Mouse (Mus musculus) hindbrain, embryonic 11.5 days (tissue): Measurements from ENCODE around the gene Szt2. TPM values are rescaled to one million over a fixed set of nuclear protein-coding genes. Genes with fewer than 3 reads are reported as not detected.

Experiments used
- ATAC-seq: fragments of 200-750 bp; cut with Nextera tagmentation; 2 replicates; pipeline ENCODE4 v1.8.0; 2017; ENCODE audit warnings: mild to moderate bottlenecking, moderate TSS enrichment, moderate library complexity; ENCODE audit not compliant: low FRiP score
- DNase-seq: peaks from one replicate; pipeline ENCODE4 v3.0.0-alpha.2; 2015; ENCODE audit warnings: low spot score
- H3K27ac ChIP-seq: fragments of 300-500 bp; sonication (generic); 2 replicates; pipeline ENCODE4 v1.5.1; 2014; ENCODE audit warnings: mild to moderate bottlenecking, low read depth, low read length
- H3K27me3 ChIP-seq: fragments of 300-500 bp; sonication (generic); 2 replicates; pipeline ENCODE4 v1.6.1; 2014; ENCODE audit warnings: mild to moderate bottlenecking, low read length, moderate library complexity, mixed read lengths; ENCODE audit not compliant: control insufficient read depth, insufficient read depth
- H3K36me3 ChIP-seq: fragments of 300-500 bp; sonication (generic); 2 replicates; pipeline ENCODE4 v1.6.1; 2014; ENCODE audit warnings: mild to moderate bottlenecking, low read length, moderate library complexity, mixed read lengths; ENCODE audit not compliant: control insufficient read depth, insufficient read depth
- H3K4me1 ChIP-seq: fragments of 300-500 bp; sonication (generic); replicated peaks from 2 replicates; pipeline ENCODE4 v1.6.1; 2014; ENCODE audit warnings: low read length, mixed read lengths; ENCODE audit not compliant: control insufficient read depth, insufficient read depth
- H3K4me2 ChIP-seq: fragments of 300-500 bp; sonication (generic); replicated peaks from 2 replicates; pipeline ENCODE4 v1.6.1; 2014; ENCODE audit warnings: mild to moderate bottlenecking, low read depth, low read length
- H3K4me3 ChIP-seq: fragments of 300-500 bp; sonication (generic); 2 replicates; pipeline ENCODE4 v1.5.1; 2014; ENCODE audit warnings: low read depth, low read length
- H3K9ac ChIP-seq: fragments of 300-500 bp; sonication (generic); 2 replicates; pipeline ENCODE4 v1.6.1; 2014; ENCODE audit warnings: low read depth, low read length
- H3K9me3 ChIP-seq: fragments of 300-500 bp; sonication (generic); 2 replicates; pipeline ENCODE4 v1.6.1; 2016; ENCODE audit warnings: low read length; ENCODE audit not compliant: control insufficient read depth
- WGBS: fragments of 180-500 bp; shearing (Covaris S2); extraction: QIAGEN DNeasy Blood & Tissue Kit; methylation state at CpG from one replicate; pipeline ENCODE4 v1.1.7; 2014; 5-methylcytosine and 5-hydroxymethylcytosine counted together
- polyA plus RNA-seq: library from polyadenylated mRNA; unstranded; fragments of >200 nt; fragmentation: Nextera tagmentation; extraction: Ambion mirVana; gene quantifications from 2 replicates; pipeline ENCODE4 v1.2.1, GENCODE M21; 2014

The Szt2 gene
- polyA plus RNA-seq, 1 experiment from 2014 or later: 12.9 TPM

GRCm38 (mm10) chr4:118341447-118341846 lies 67.6 kb downstream of the Szt2 start:
- Histone ChIP-seq H3K36me3 (no peaks in the 10 kb centered on the region), H3K27ac (no peak overlapping the region), H3K27me3 (no peaks in the 10 kb centered on the region), H3K9ac (no peak overlapping the region), H3K4me2 (no peak overlapping the region), H3K4me3 (no peak overlapping the region), H3K9me3 (no peaks in the 10 kb centered on the region), H3K4me1 (no peaks in the 10 kb centered on the region)
- 83% methylated on average over 3 of the region's 3 CpGs for WGBS
- DNase-seq (no peak), ATAC-seq (no peak)

- no peaks in the 10 kb centered on the region for H3K36me3 ChIP-seq
- no peaks in the 10 kb centered on the region for H3K9me3 ChIP-seq
- DNase-seq (peak; percentile 86), ATAC-seq (no peak)
- no peak overlapping the region for H3K4me2 ChIP-seq
- no peak overlapping the region for H3K9ac ChIP-seq
- 17% methylated on average over 7 of the region's 7 CpGs for WGBS
- no peak overlapping the region for H3K27ac ChIP-seq
- H3K4me1 ChIP-seq: no peaks in the 10 kb centered on the region
- no peak overlapping the region for H3K4me3 ChIP-seq
- no peaks in the 10 kb centered on the region for H3K27me3 ChIP-seq
These were observed 72.4 kb downstream of the Szt2 start for GRCm38 (mm10) chr4:118336658-118337057.

DNA sequence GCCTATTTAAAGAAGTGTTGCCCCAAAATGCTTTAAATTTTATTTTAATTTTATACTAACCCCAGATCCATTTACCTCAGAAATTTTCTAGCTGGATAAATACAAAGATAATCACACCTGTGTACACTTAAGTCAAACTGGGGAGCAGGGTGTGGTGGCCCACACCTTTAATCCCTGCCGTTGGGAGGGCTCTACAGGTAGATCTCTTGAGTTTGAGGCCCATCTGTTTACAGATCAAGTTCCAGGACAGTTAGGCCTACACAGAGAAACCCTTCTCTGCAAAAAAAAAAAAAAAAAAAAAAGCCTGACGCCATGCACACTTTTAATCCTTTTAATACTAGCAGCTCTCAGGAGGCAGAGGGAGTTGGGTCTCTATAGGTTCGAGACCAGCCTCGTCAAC lies 73.1 kb downstream of the Szt2 start:
- H3K9ac ChIP-seq: no peak overlapping the region
- H3K4me3 ChIP-seq: no peak overlapping the region
- H3K9me3 ChIP-seq: no peaks in the 10 kb centered on the region
- H3K27me3 ChIP-seq: no peaks in the 10 kb centered on the region
- DNase-seq: no peak
- H3K4me2 ChIP-seq: no peak overlapping the region
- no peak for ATAC-seq
- no peaks in the 10 kb centered on the region for H3K36me3 ChIP-seq
- 76% methylated on average over 4 of the region's 4 CpGs for WGBS
- H3K27ac ChIP-seq: no peak overlapping the region
- no peaks in the 10 kb centered on the region for H3K4me1 ChIP-seq

DNA sequence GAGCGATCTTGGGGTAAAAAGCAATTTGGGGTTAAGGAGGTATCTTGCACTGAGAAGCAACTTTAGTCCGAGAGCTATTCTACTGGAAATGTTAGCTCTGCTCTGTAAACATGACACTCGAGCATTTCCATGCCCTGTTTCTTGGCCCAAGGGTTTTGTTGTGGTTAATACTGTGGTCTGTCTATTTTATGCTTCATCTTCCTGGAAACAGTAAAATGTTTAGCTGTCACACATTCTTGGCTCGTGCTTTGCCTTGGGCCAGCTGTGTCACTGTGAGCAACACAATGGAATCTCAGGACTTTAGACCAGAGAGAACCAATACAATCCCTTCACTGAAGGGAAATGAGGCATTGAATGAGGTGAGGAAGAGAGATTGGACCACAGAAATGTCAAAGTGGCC lies 77.3 kb downstream of the Szt2 start:
- no peaks in the 10 kb centered on the region for H3K36me3 ChIP-seq
- no peak overlapping the region for H3K4me2 ChIP-seq
- no peaks in the 10 kb centered on the region for H3K9me3 ChIP-seq
- H3K27ac ChIP-seq: no peak overlapping the region
- 72% methylated on average over 4 of the region's 4 CpGs for WGBS
- H3K4me1 ChIP-seq: no peaks in the 10 kb centered on the region
- no peak overlapping the region for H3K4me3 ChIP-seq
- no peaks in the 10 kb centered on the region for H3K27me3 ChIP-seq
- no peak for DNase-seq
- H3K9ac ChIP-seq: no peak overlapping the region
- no peak for ATAC-seq

DNA sequence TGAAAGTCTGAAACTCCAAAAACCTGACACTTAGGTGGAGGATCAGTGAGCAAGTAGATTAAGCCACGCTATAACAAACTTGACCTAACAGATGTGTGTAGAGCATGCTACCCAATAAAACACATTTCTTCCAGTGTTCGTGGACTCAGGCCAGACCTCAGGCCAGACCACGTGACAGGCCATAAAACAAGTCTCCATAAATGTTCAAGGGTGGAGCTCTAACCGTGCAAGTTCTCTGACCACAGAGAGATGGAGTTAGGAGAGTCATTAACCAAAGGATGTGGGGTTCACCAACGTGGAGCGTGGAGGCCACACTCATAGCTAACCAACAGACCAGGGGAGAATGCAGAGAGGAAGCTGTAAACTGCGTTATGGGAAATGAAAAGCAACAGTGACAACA lies 82.6 kb downstream of the Szt2 start:
- H3K9ac ChIP-seq: no peak overlapping the region
- H3K9me3 ChIP-seq: no peaks in the 10 kb centered on the region
- H3K4me1 ChIP-seq: no peaks in the 10 kb centered on the region
- H3K4me3 ChIP-seq: no peak overlapping the region
- H3K27me3 ChIP-seq: no peaks in the 10 kb centered on the region
- ATAC-seq: no peak
- no peak for DNase-seq
- no peak overlapping the region for H3K27ac ChIP-seq
- H3K36me3 ChIP-seq: no peaks in the 10 kb centered on the region
- no peak overlapping the region for H3K4me2 ChIP-seq
- 81% methylated on average over 7 of the region's 7 CpGs for WGBS

DNA sequence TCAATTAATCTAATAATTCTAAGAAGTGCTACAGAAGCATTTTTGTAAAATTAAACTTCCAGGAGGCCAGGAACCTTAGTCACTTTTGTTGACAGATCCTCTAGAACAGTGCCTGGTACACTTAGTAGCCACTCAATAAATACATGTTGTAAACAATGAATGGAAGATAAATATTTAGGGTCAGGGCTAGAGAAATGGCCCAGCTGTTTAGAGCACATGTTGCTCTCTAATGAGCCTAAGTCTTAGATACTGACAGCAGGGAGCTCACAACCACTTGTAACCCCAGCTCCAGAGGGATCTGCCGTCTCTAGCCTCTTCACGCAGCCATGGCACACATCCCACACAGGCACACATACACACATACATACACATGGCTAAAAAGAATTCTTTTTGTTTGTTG lies 88.4 kb downstream of the Szt2 start:
- 0 out of 2 replicates have a peak, but pooled peaks cover 3% of the 10 kb centered on the region for H3K4me1 ChIP-seq
- no peak for DNase-seq

GRCm38 (mm10) chr4:118319706-118320344 lies 89.2 kb downstream of the Szt2 start:
- ATAC-seq: no peak
- H3K9me3 ChIP-seq: no peaks in the 10 kb centered on the region
- no peak overlapping the region for H3K4me3 ChIP-seq
- no peaks in the 10 kb centered on the region for H3K27me3 ChIP-seq
- H3K36me3 ChIP-seq: no peaks in the 10 kb centered on the region
- H3K4me2 ChIP-seq: 0 out of 2 replicates have a peak overlapping the region, but pooled peaks have one; percentile 3
- no peak overlapping the region for H3K27ac ChIP-seq
- WGBS: 38% methylated on average over 8 of the region's 8 CpGs
- no peak overlapping the region for H3K9ac ChIP-seq
- peak; percentile 34 for DNase-seq
- H3K4me1 ChIP-seq: 0 out of 2 replicates have a peak, but pooled peaks cover 3% of the 10 kb centered on the region

More for the DNA sequence above, 88.4 kb downstream of the Szt2 start:
- Histone ChIP-seq H3K9ac (no peak overlapping the region), H3K4me2 (no peak overlapping the region), H3K27me3 (no peaks in the 10 kb centered on the region), H3K9me3 (no peaks in the 10 kb centered on the region), H3K4me3 (no peak overlapping the region), H3K27ac (no peak overlapping the region), H3K36me3 (no peaks in the 10 kb centered on the region)
- no peak for ATAC-seq
- 83% methylated on average over 2 of the region's 2 CpGs for WGBS

GRCm38 (mm10) chr4:118316662-118317061 lies 92.4 kb downstream of the Szt2 start:
- Histone ChIP-seq H3K4me1 (0 out of 2 replicates have a peak, but pooled peaks cover 3% of the 10 kb centered on the region), H3K27me3 (no peaks in the 10 kb centered on the region), H3K36me3 (no peaks in the 10 kb centered on the region), H3K9ac (no peak overlapping the region), H3K4me2 (no peak overlapping the region), H3K9me3 (no peaks in the 10 kb centered on the region), H3K27ac (no peak overlapping the region), H3K4me3 (no peak overlapping the region)
- ATAC-seq: no peak
- 84% methylated on average over 4 of the region's 4 CpGs for WGBS
- no peak for DNase-seq

GRCm38 (mm10) chr4:118315286-118315685 lies 93.8 kb downstream of the Szt2 start:
- no peak overlapping the region for H3K9ac ChIP-seq
- H3K27ac ChIP-seq: no peak overlapping the region
- H3K9me3 ChIP-seq: no peaks in the 10 kb centered on the region
- no peak overlapping the region for H3K4me3 ChIP-seq
- no peaks in the 10 kb centered on the region for H3K27me3 ChIP-seq
- 63% methylated on average over 8 of the region's 8 CpGs for WGBS
- ATAC-seq (no peak), DNase-seq (no peak)
- H3K4me2 ChIP-seq: no peak overlapping the region
- H3K4me1 ChIP-seq: 0 out of 2 replicates have a peak, but pooled peaks cover 3% of the 10 kb centered on the region
- no peaks in the 10 kb centered on the region for H3K36me3 ChIP-seq
